ENCODE assay signal across 13 mouse cellular contexts in the genomic region with DNA sequence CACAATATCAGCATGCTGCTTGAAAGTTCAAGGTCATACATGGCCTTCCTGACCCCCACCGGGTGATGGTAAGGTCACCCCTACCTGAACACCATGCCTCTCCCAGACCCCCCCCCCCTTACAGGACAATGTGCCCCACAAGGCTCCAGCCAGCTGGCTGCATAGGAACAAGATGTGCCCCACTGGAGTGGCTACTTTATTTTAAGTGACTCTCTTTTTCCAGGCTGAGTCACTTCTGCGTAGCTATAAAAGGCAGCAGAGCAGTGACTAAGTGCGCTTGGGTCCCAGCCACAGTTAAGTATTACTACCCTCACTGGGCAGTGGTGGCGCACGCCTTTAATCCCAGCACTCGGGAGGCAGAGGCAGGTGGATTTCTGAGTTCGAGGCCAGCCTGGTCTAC.
A peak's percentile ranks its signal among the peaks of the same experiment; 100 is the strongest.
DNase-seq lines count a peak whose midpoint lies in the region; ATAC-seq lines count a peak whose summit lies in the region.
"Had no signal": no experiment of that assay in that cellular context is flagged by ENCODE, and none has a peak within 500 bp of the region (broad histone marks: within the 10 kb centered on the region; RNA-seq: fewer than 3 reads in every experiment).

No protein-coding gene starts in this region.

- H3K4me3 ChIP-seq in heart, embryonic 14.5 days (ENCODE audit: control insufficient read depth in 1 of 2, insufficient read depth in 1 of 2, low read depth in 1 of 2, low read length in 2 of 2): no peak overlapping the region
- no peak overlapping the region for H3K4me3 ChIP-seq in forebrain, embryonic 14.5 days (ENCODE audit: low read depth, low read length)
- H3K4me3 ChIP-seq: embryonic facial prominence, embryonic 10.5 days; forebrain, embryonic 13.5 days; hindbrain, embryonic 15.5 days had no signal

- H3K27me3 ChIP-seq in heart, embryonic 14.5 days (ENCODE audit: control insufficient read depth, insufficient read depth, low read length): no peaks in the 10 kb centered on the region
- no peaks in the 10 kb centered on the region for H3K27me3 ChIP-seq in forebrain, embryonic 14.5 days (replicated peaks; ENCODE audit: control insufficient read depth, insufficient read depth, low read length)
- H3K27me3 ChIP-seq: forebrain, embryonic 13.5 days; hindbrain, embryonic 15.5 days had no signal

- intact Hi-C loops in heart, postnatal 25 days (cut with DNase I): no loop called here

- H3K9me3 ChIP-seq in heart, embryonic 14.5 days (ENCODE audit: control insufficient read depth, low read length): no peaks in the 10 kb centered on the region
- H3K9me3 ChIP-seq in forebrain, embryonic 14.5 days (replicated peaks; ENCODE audit: control insufficient read depth, low read length): no peaks in the 10 kb centered on the region
- H3K9me3 ChIP-seq: embryonic facial prominence, embryonic 10.5 days; forebrain, embryonic 13.5 days; hindbrain, embryonic 15.5 days had no signal

- WGBS in heart, embryonic 14.5 days: 49% methylated on average over 7 of the region's 7 CpGs
- WGBS in forebrain, embryonic 14.5 days: 96% methylated on average over 7 of the region's 7 CpGs

- no peak overlapping the region for H3K9ac ChIP-seq in heart, embryonic 14.5 days (ENCODE audit: low read length)
- no peak overlapping the region for H3K9ac ChIP-seq in forebrain, embryonic 14.5 days (ENCODE audit: low read length)
- H3K9ac ChIP-seq: forebrain, embryonic 13.5 days; hindbrain, embryonic 15.5 days; lung, embryonic 14.5 days had no signal

- H3K27ac ChIP-seq in heart, embryonic 14.5 days (replicated peaks in 1 of 2; ENCODE audit: control insufficient read depth in 1 of 2, insufficient read depth in 1 of 2, low read depth in 2 of 2, low read length in 2 of 2): peak overlapping the region; percentile 73 to 79
- H3K27ac ChIP-seq in forebrain, embryonic 14.5 days (ENCODE audit: low read depth, low read length): no peak overlapping the region
- H3K27ac ChIP-seq: embryonic facial prominence, embryonic 10.5 days; forebrain, embryonic 13.5 days; hindbrain, embryonic 15.5 days had no signal

- no peak overlapping the region for H3K4me2 ChIP-seq in heart, embryonic 14.5 days (ENCODE audit: low read length)
- H3K4me2 ChIP-seq in forebrain, embryonic 14.5 days (ENCODE audit: low read length): no peak overlapping the region
- H3K4me2 ChIP-seq: forebrain, embryonic 13.5 days; hindbrain, embryonic 15.5 days; lung, embryonic 14.5 days had no signal

- peak; percentile 62 for ATAC-seq in heart, embryonic 14.5 days (ENCODE audit: insufficient number of reproducible peaks, insufficient read depth, low FRiP score, low read depth)
- no peak for ATAC-seq in granulocyte monocyte progenitor cell, adult 5-6 weeks (replicated peaks; ENCODE audit: poor library complexity, severe bottlenecking)
- no peak for ATAC-seq in forebrain, embryonic 14.5 days
- ATAC-seq: forebrain, embryonic 13.5 days had no signal

- peaks cover 24 to 53% of the 10 kb centered on the region in 2 experiments for H3K4me1 ChIP-seq in heart, embryonic 14.5 days (ENCODE audit: control insufficient read depth in 2 of 2, insufficient read depth in 2 of 2, low read length in 2 of 2)
- no peaks in the 10 kb centered on the region for H3K4me1 ChIP-seq in forebrain, embryonic 14.5 days (ENCODE audit: control insufficient read depth, insufficient read depth, low read length)
- H3K4me1 ChIP-seq: forebrain, embryonic 13.5 days had no signal

- peak; percentile 96 for DNase-seq in heart, adult 11 months
- no peak for DNase-seq in heart, postnatal 25 days (ENCODE audit: low spot score)
- peak; percentile 83 for DNase-seq in 3134 (ENCODE audit: extremely low read depth, insufficient read length, low spot score)
- DNase-seq in adrenal gland, postnatal 10 days: peak; percentile 53
- no peak for DNase-seq in spleen, adult 18-20 months
- no peak for DNase-seq in forebrain, embryonic 14.5 days (ENCODE audit: low spot score)
- DNase-seq: kidney, postnatal 36 days; lung, embryonic 14.5 days had no signal

- H3K36me3 ChIP-seq in heart, embryonic 14.5 days (ENCODE audit: control insufficient read depth, insufficient read depth, low read length): peaks cover 28% of the 10 kb centered on the region
- H3K36me3 ChIP-seq in forebrain, embryonic 14.5 days (ENCODE audit: control insufficient read depth, insufficient read depth, low read length): peaks cover 17% of the 10 kb centered on the region

Comparison
In these comparisons a context has a peak if more than half of its experiments do, and no peak if none do; other contexts are left out.
1. DNase-seq: peak in heart, adult 11 months (single experiment), 3134 (single experiment) and adrenal gland, postnatal 10 days (single experiment); none in heart, postnatal 25 days (single experiment), spleen, adult 18-20 months (0 of 2) and forebrain, embryonic 14.5 days (single experiment).